Mouse (Mus musculus) kidney, adult 8-10 months (tissue): ENCODE results near the gene Gm21637.
"Not testable (repeated sequence)": the region's sequence is repeated elsewhere in the genome, so short reads cannot be mapped to it uniquely, and the experiment has no call there.

Experiments used
- DNase-seq, 2 experiments: peaks; one replicate each; pipeline ENCODE4 v3.0.0; 2022

Gm21637 gene

DNA sequence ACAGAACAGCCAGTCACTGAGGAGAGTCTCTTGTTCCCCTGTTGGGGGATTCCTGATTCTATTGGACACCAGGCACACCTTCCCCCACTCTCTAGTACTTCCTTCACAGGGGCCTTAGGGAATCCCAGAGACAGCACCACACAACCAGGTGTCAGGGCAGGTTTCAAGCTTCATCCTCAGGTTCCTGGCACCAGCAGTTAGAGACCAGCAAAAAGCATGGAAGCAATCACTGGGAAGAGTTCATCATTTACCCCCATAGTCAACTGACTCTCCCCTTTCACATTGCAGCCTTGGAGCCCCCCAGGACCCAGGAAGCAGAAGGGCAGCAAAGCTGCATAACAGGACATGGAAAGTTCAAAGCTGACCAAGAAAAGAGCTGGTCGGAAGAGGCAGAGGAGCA lies at the start of gene Gm21637:
Gene Gm21637 (plus strand): TSS at position 301 of the 400 bp plus-strand sequence.
- DNase-seq, result not testable (repeated sequence)
